Mouse (Mus musculus) midbrain, embryonic 15.5 days (tissue): ENCODE results near the gene B3galt5. TPM values are rescaled to one million over a fixed set of nuclear protein-coding genes. Genes with fewer than 3 reads are reported as not detected.

Source experiments
- ATAC-seq: fragments of 200-750 bp; cut with Nextera tagmentation; replicated peaks from 2 replicates; pipeline ENCODE4 v1.8.0; 2017; ENCODE audit warnings: moderate TSS enrichment
- H3K27ac ChIP-seq: fragments of 300-500 bp; sonication (generic); 2 replicates; pipeline ENCODE4 v1.5.1; 2015; ENCODE audit warnings: mild to moderate bottlenecking, inconsistent platforms
- H3K27me3 ChIP-seq: fragments of 300-500 bp; sonication (generic); replicated peaks from 2 replicates; pipeline ENCODE4 v1.6.1; 2015; ENCODE audit warnings: inconsistent platforms
- H3K36me3 ChIP-seq: fragments of 300-500 bp; sonication (generic); replicated peaks from 2 replicates; pipeline ENCODE4 v1.6.1; 2015; ENCODE audit warnings: inconsistent platforms
- H3K4me1 ChIP-seq: fragments of 300-500 bp; sonication (generic); 2 replicates; pipeline ENCODE4 v1.6.1; 2015; ENCODE audit warnings: inconsistent platforms
- H3K4me2 ChIP-seq: fragments of 300-500 bp; sonication (generic); 2 replicates; pipeline ENCODE4 v1.6.1; 2015; ENCODE audit warnings: inconsistent platforms, mild to moderate bottlenecking, moderate library complexity
- H3K4me3 ChIP-seq: fragments of 300-500 bp; sonication (generic); 2 replicates; pipeline ENCODE4 v1.5.1; 2015; ENCODE audit warnings: mild to moderate bottlenecking, inconsistent platforms
- H3K9ac ChIP-seq: fragments of 300-500 bp; sonication (generic); 2 replicates; pipeline ENCODE4 v1.6.1; 2015; ENCODE audit warnings: mild to moderate bottlenecking, inconsistent platforms
- H3K9me3 ChIP-seq: fragments of 300-500 bp; sonication (generic); 2 replicates; pipeline ENCODE4 v1.6.1; 2016; ENCODE audit warnings: inconsistent platforms
- WGBS: fragments of 180-500 bp; shearing (Covaris S2); methylation state at CpG from one replicate; pipeline ENCODE4 v1.1.7; 2015; ENCODE audit warnings: mixed read lengths; 5-methylcytosine and 5-hydroxymethylcytosine counted together
- polyA plus RNA-seq: library from polyadenylated mRNA; unstranded; fragments of >200 nt; fragmentation: Nextera tagmentation; extraction: Ambion mirVana; gene quantifications from 2 replicates; pipeline ENCODE4 v1.2.1, GENCODE M21; 2015

The B3galt5 gene
- polyA plus RNA-seq, 1 experiment from 2014 or later: 3.1 TPM

- Histone ChIP-seq H3K4me1 (no peaks in the 10 kb centered on the region), H3K4me3 (peak overlapping the region; percentile 3; the same call in 1 of the 2 replicates), H3K9me3 (no peaks in the 10 kb centered on the region), H3K27ac (no peak overlapping the region), H3K4me2 (peak overlapping the region; percentile 39), H3K36me3 (no peaks in the 10 kb centered on the region), H3K9ac (no peak overlapping the region), H3K27me3 (no peaks in the 10 kb centered on the region)
- no peak for ATAC-seq
- WGBS: 15% methylated on average over 10 of the region's 10 CpGs
Observed at GRCm38 (mm10) chr16:96357903-96358302, 122.3 kb downstream of the B3galt5 start.

- Histone ChIP-seq H3K9ac (no peak overlapping the region), H3K4me3 (no peak overlapping the region), H3K4me2 (no peak overlapping the region), H3K9me3 (no peaks in the 10 kb centered on the region), H3K27ac (no peak overlapping the region), H3K36me3 (no peaks in the 10 kb centered on the region), H3K27me3 (no peaks in the 10 kb centered on the region), H3K4me1 (no peaks in the 10 kb centered on the region)
- no peak for ATAC-seq
- WGBS: 88% methylated on average over 22 of the region's 22 CpGs
Observed at GRCm38 (mm10) chr16:96361305-96362124, 125.9 kb downstream of the B3galt5 start.

- H3K4me1 ChIP-seq: no peaks in the 10 kb centered on the region
- no peak overlapping the region for H3K4me2 ChIP-seq
- H3K4me3 ChIP-seq: no peak overlapping the region
- H3K36me3 ChIP-seq: no peaks in the 10 kb centered on the region
- 70% methylated on average over 4 of the region's 4 CpGs for WGBS
- no peak overlapping the region for H3K27ac ChIP-seq
- no peaks in the 10 kb centered on the region for H3K27me3 ChIP-seq
- ATAC-seq: no peak
- H3K9ac ChIP-seq: no peak overlapping the region
- H3K9me3 ChIP-seq: no peaks in the 10 kb centered on the region
Observed at GRCm38 (mm10) chr16:96362873-96363272, 127.3 kb downstream of the B3galt5 start.

GRCm38 (mm10) chr16:96363277-96363676 lies 127.7 kb downstream of the B3galt5 start:
- Histone ChIP-seq H3K4me1 (no peaks in the 10 kb centered on the region), H3K9ac (no peak overlapping the region), H3K9me3 (no peaks in the 10 kb centered on the region), H3K27ac (no peak overlapping the region), H3K27me3 (no peaks in the 10 kb centered on the region), H3K36me3 (no peaks in the 10 kb centered on the region), H3K4me3 (no peak overlapping the region), H3K4me2 (no peak overlapping the region)
- no peak for ATAC-seq
- 78% methylated on average over 5 of the region's 5 CpGs for WGBS

GRCm38 (mm10) chr16:96364870-96365269 lies 129.3 kb downstream of the B3galt5 start:
- Histone ChIP-seq H3K36me3 (no peaks in the 10 kb centered on the region), H3K9ac (no peak overlapping the region), H3K27me3 (no peaks in the 10 kb centered on the region), H3K9me3 (no peaks in the 10 kb centered on the region), H3K27ac (no peak overlapping the region), H3K4me1 (no peaks in the 10 kb centered on the region), H3K4me3 (no peak overlapping the region), H3K4me2 (no peak overlapping the region)
- no peak for ATAC-seq
- 81% methylated on average over 11 of the region's 11 CpGs for WGBS

Other genes with a start within 250 kb of the B3galt5 start
- 62.0 and 70.2 TPM in 2 replicates for gene Psmg1, start 244.8 kb upstream of the B3galt5 start, polyA plus RNA-seq
- gene Brwd1, start 153.3 kb upstream of the B3galt5 start, polyA plus RNA-seq: 278 and 295 TPM in 2 replicates
- gene Hmgn1, start 108.1 kb upstream of the B3galt5 start, polyA plus RNA-seq: 298 and 315 TPM in 2 replicates
- gene Wrb, start 90.4 kb upstream of the B3galt5 start, polyA plus RNA-seq: 217 and 221 TPM in 2 replicates
- gene Lca5l, start 43.5 kb upstream of the B3galt5 start, polyA plus RNA-seq: 1.6 and 2.1 TPM in 2 replicates
- 1.7 TPM in 2 replicates for gene Sh3bgr, start 35.4 kb upstream of the B3galt5 start, polyA plus RNA-seq
- 0.10 TPM in 1 of 2 replicates, not detected in the other for gene Itgb2l, start 207.8 kb downstream of the B3galt5 start, polyA plus RNA-seq
- gene Pcp4, start 231.8 kb downstream of the B3galt5 start, polyA plus RNA-seq: 386 and 419 TPM in 2 replicates